In genomic region chr13:47033602-47034001, GRCm38 (mm10) we compare ENCODE assay signal across 16 mouse cellular contexts. TPM values are rescaled to one million over a fixed set of nuclear protein-coding genes. Genes with fewer than 3 reads are reported as not detected.
"Had no signal": no experiment of that assay in that cellular context is flagged by ENCODE, and none has a peak within 500 bp of the region (broad histone marks: within the 10 kb centered on the region; RNA-seq: fewer than 3 reads in every experiment).

No protein-coding gene starts in this region.

- H3K4me3 ChIP-seq: neural tube, embryonic 15.5 days; stomach, embryonic 15.5 days had no signal

- H3K4me1 ChIP-seq: neural tube, embryonic 15.5 days; stomach, embryonic 15.5 days had no signal

- H3K9me3 ChIP-seq: neural tube, embryonic 15.5 days; stomach, embryonic 15.5 days had no signal

- H3K4me2 ChIP-seq: neural tube, embryonic 15.5 days; stomach, embryonic 15.5 days had no signal

- H3K27me3 ChIP-seq: neural tube, embryonic 15.5 days; stomach, embryonic 15.5 days had no signal

- DNase-seq: retina, postnatal 1 day; right cerebral cortex, adult 18-20 months; right cerebral cortex, postnatal 14 days; right cerebral cortex, postnatal 25 days; right cerebral cortex, postnatal 4 days; spleen, adult 18-20 months; thymus, adult 18-20 months; thymus, adult 2 months; thymus, postnatal 14 days; thymus, postnatal 25 days; thymus, postnatal 36 days; thymus, postnatal 4 days had no signal

- H3K9ac ChIP-seq: neural tube, embryonic 15.5 days; stomach, embryonic 15.5 days had no signal

- H3K27ac ChIP-seq: neural tube, embryonic 15.5 days; stomach, embryonic 15.5 days; stomach, postnatal 0 days had no signal

- H3K36me3 ChIP-seq: stomach, embryonic 15.5 days had no signal

RNA-seq across cellular contexts. Expression of gene Nhlrc1, which starts 19.0 kb away (rescaled TPM):
- total RNA-seq: neutrophil, adult 5-6 weeks had no signal
